Mouse (Mus musculus): ENCODE measurements around the gene Ptprs. TPM values are rescaled to one million over a fixed set of nuclear protein-coding genes. Genes with fewer than 3 reads are reported as not detected.

The Ptprs gene
- polyA plus RNA-seq, 1 experiment from 2014 or later = 115 TPM

GRCm38 (mm10) chr17:56379281-56379834, 96.9 kb downstream of the Ptprs start:
- Histone ChIP-seq H3K9me3 (ENCODE audit: control insufficient read depth, low read length) (no peaks in the 10 kb centered on the region), H3K4me3 (ENCODE audit: low read length) (no peak overlapping the region), H3K36me3 (ENCODE audit: control insufficient read depth, insufficient read depth, low read length) (peaks cover 24% of the 10 kb centered on the region; the same call in 1 of the 2 replicates), H3K9ac (ENCODE audit: low read depth, low read length) (no peak overlapping the region), H3K4me1 (ENCODE audit: control insufficient read depth, insufficient read depth, low read length) (peaks cover 40% of the 10 kb centered on the region), H3K27me3 (ENCODE audit: control insufficient read depth, insufficient read depth, low read length) (no peaks in the 10 kb centered on the region), H3K27ac (ENCODE audit: low read depth, low read length) (peak overlapping the region; percentile 61; the same call in 1 of the 2 replicates), H3K4me2 (replicated peaks; ENCODE audit: low read depth, low read length) (no peak overlapping the region)
- peak; percentile 15; the same call in 1 of the 2 replicates for ATAC-seq (ENCODE audit: low FRiP score, low TSS enrichment)
- 45% methylated on average over 6 of the region's 6 CpGs for WGBS

- H3K9ac ChIP-seq (ENCODE audit: low read depth, low read length) = no peak overlapping the region
- peaks cover 37% of the 10 kb centered on the region for H3K36me3 ChIP-seq (ENCODE audit: control insufficient read depth, insufficient read depth, low read length)
- peaks cover 14% of the 10 kb centered on the region for H3K4me1 ChIP-seq (ENCODE audit: control insufficient read depth, insufficient read depth, low read length)
- 89% methylated on average over 1 of the region's 1 CpGs for WGBS
- H3K4me3 ChIP-seq (ENCODE audit: low read length) = no peak overlapping the region
- no peak overlapping the region for H3K4me2 ChIP-seq (replicated peaks; ENCODE audit: low read depth, low read length)
- H3K27me3 ChIP-seq (ENCODE audit: control insufficient read depth, insufficient read depth, low read length) = no peaks in the 10 kb centered on the region
- H3K9me3 ChIP-seq (ENCODE audit: control insufficient read depth, low read length) = no peaks in the 10 kb centered on the region
- ATAC-seq (ENCODE audit: low FRiP score, low TSS enrichment) = no peak
- H3K27ac ChIP-seq (ENCODE audit: low read depth, low read length) = no peak overlapping the region
These were observed 101.4 kb downstream of the Ptprs start for GRCm38 (mm10) chr17:56374851-56375250.

GRCm38 (mm10) chr17:56373136-56374034, 102.9 kb downstream of the Ptprs start:
- Histone ChIP-seq H3K27me3 (ENCODE audit: control insufficient read depth, insufficient read depth, low read length) (no peaks in the 10 kb centered on the region), H3K4me3 (ENCODE audit: low read length) (no peak overlapping the region), H3K4me2 (replicated peaks; ENCODE audit: low read depth, low read length) (no peak overlapping the region), H3K9me3 (ENCODE audit: control insufficient read depth, low read length) (no peaks in the 10 kb centered on the region), H3K36me3 (ENCODE audit: control insufficient read depth, insufficient read depth, low read length) (peaks cover 42% of the 10 kb centered on the region), H3K4me1 (ENCODE audit: control insufficient read depth, insufficient read depth, low read length) (no peaks in the 10 kb centered on the region), H3K9ac (ENCODE audit: low read depth, low read length) (no peak overlapping the region), H3K27ac (ENCODE audit: low read depth, low read length) (no peak overlapping the region)
- 72% methylated on average over 17 of the region's 17 CpGs for WGBS
- no peak for ATAC-seq (ENCODE audit: low FRiP score, low TSS enrichment)

GRCm38 (mm10) chr17:56372109-56372508, 104.2 kb downstream of the Ptprs start:
- H3K27me3 ChIP-seq (ENCODE audit: control insufficient read depth, insufficient read depth, low read length) = no peaks in the 10 kb centered on the region
- H3K4me3 ChIP-seq (ENCODE audit: low read length) = no peak overlapping the region
- 68% methylated on average over 4 of the region's 4 CpGs for WGBS
- no peak overlapping the region for H3K27ac ChIP-seq (ENCODE audit: low read depth, low read length)
- H3K36me3 ChIP-seq (ENCODE audit: control insufficient read depth, insufficient read depth, low read length) = peaks cover 46% of the 10 kb centered on the region
- no peaks in the 10 kb centered on the region for H3K4me1 ChIP-seq (ENCODE audit: control insufficient read depth, insufficient read depth, low read length)
- H3K9me3 ChIP-seq (ENCODE audit: control insufficient read depth, low read length) = no peaks in the 10 kb centered on the region
- 0 out of 2 replicates have a peak overlapping the region, but pooled peaks have one; percentile 12 for H3K9ac ChIP-seq (ENCODE audit: low read depth, low read length)
- no peak for ATAC-seq (ENCODE audit: low FRiP score, low TSS enrichment)
- no peak overlapping the region for H3K4me2 ChIP-seq (replicated peaks; ENCODE audit: low read depth, low read length)

GRCm38 (mm10) chr17:56371029-56371660, 105.1 kb downstream of the Ptprs start:
- peaks cover 6% of the 10 kb centered on the region; the same call in 1 of the 2 replicates for H3K4me1 ChIP-seq (ENCODE audit: control insufficient read depth, insufficient read depth, low read length)
- WGBS = 62% methylated on average over 15 of the region's 15 CpGs
- no peak overlapping the region for H3K4me3 ChIP-seq (ENCODE audit: low read length)
- no peak overlapping the region for H3K9ac ChIP-seq (ENCODE audit: low read depth, low read length)
- no peaks in the 10 kb centered on the region for H3K27me3 ChIP-seq (ENCODE audit: control insufficient read depth, insufficient read depth, low read length)
- no peaks in the 10 kb centered on the region for H3K9me3 ChIP-seq (ENCODE audit: control insufficient read depth, low read length)
- H3K27ac ChIP-seq (ENCODE audit: low read depth, low read length) = no peak overlapping the region
- ATAC-seq (ENCODE audit: low FRiP score, low TSS enrichment) = no peak
- H3K4me2 ChIP-seq (replicated peaks; ENCODE audit: low read depth, low read length) = no peak overlapping the region
- H3K36me3 ChIP-seq (ENCODE audit: control insufficient read depth, insufficient read depth, low read length) = peaks cover 39% of the 10 kb centered on the region

- Histone ChIP-seq H3K9me3 (ENCODE audit: control insufficient read depth, low read length) (no peaks in the 10 kb centered on the region), H3K27me3 (ENCODE audit: control insufficient read depth, insufficient read depth, low read length) (no peaks in the 10 kb centered on the region), H3K27ac (ENCODE audit: low read depth, low read length) (no peak overlapping the region), H3K4me1 (ENCODE audit: control insufficient read depth, insufficient read depth, low read length) (peaks cover 15% of the 10 kb centered on the region; the same call in 1 of the 2 replicates), H3K4me3 (ENCODE audit: low read length) (no peak overlapping the region), H3K36me3 (ENCODE audit: control insufficient read depth, insufficient read depth, low read length) (peaks cover 36% of the 10 kb centered on the region), H3K9ac (ENCODE audit: low read depth, low read length) (no peak overlapping the region; the same call in 1 of the 2 replicates), H3K4me2 (replicated peaks; ENCODE audit: low read depth, low read length) (no peak overlapping the region)
- WGBS = 86% methylated on average over 3 of the region's 3 CpGs
- no peak for ATAC-seq (ENCODE audit: low FRiP score, low TSS enrichment)
These were observed 106.2 kb downstream of the Ptprs start for GRCm38 (mm10) chr17:56370090-56370489.

GRCm38 (mm10) chr17:56368291-56368790, 107.9 kb downstream of the Ptprs start:
- WGBS = 95% methylated on average over 6 of the region's 6 CpGs
- peaks cover 18% of the 10 kb centered on the region; the same call in 1 of the 2 replicates for H3K4me1 ChIP-seq (ENCODE audit: control insufficient read depth, insufficient read depth, low read length)
- H3K4me3 ChIP-seq (ENCODE audit: low read length) = no peak overlapping the region
- H3K9me3 ChIP-seq (ENCODE audit: control insufficient read depth, low read length) = no peaks in the 10 kb centered on the region
- no peak overlapping the region for H3K4me2 ChIP-seq (replicated peaks; ENCODE audit: low read depth, low read length)
- no peaks in the 10 kb centered on the region for H3K27me3 ChIP-seq (ENCODE audit: control insufficient read depth, insufficient read depth, low read length)
- H3K36me3 ChIP-seq (ENCODE audit: control insufficient read depth, insufficient read depth, low read length) = peaks cover 32% of the 10 kb centered on the region
- ATAC-seq (ENCODE audit: low FRiP score, low TSS enrichment) = no peak
- H3K9ac ChIP-seq (ENCODE audit: low read depth, low read length) = no peak overlapping the region
- H3K27ac ChIP-seq (ENCODE audit: low read depth, low read length) = no peak overlapping the region

- ATAC-seq (ENCODE audit: low FRiP score, low TSS enrichment) = no peak
- WGBS = 42% methylated on average over 7 of the region's 7 CpGs
- Histone ChIP-seq H3K9ac (ENCODE audit: low read depth, low read length) (no peak overlapping the region), H3K27ac (ENCODE audit: low read depth, low read length) (0 out of 2 replicates have a peak overlapping the region, but pooled peaks have one; percentile 20), H3K4me2 (replicated peaks; ENCODE audit: low read depth, low read length) (0 out of 2 replicates have a peak overlapping the region, but pooled peaks have one; percentile 2), H3K4me1 (ENCODE audit: control insufficient read depth, insufficient read depth, low read length) (peaks cover 18% of the 10 kb centered on the region; the same call in 1 of the 2 replicates), H3K27me3 (ENCODE audit: control insufficient read depth, insufficient read depth, low read length) (no peaks in the 10 kb centered on the region), H3K36me3 (ENCODE audit: control insufficient read depth, insufficient read depth, low read length) (peaks cover 29% of the 10 kb centered on the region), H3K9me3 (ENCODE audit: control insufficient read depth, low read length) (no peaks in the 10 kb centered on the region), H3K4me3 (ENCODE audit: low read length) (no peak overlapping the region)
These were observed 110.3 kb downstream of the Ptprs start for GRCm38 (mm10) chr17:56365791-56366673.

Data from kidney, embryonic 14.5 days (tissue).